Mouse (Mus musculus): ENCODE measurements around the gene Cldn34b2. TPM values are rescaled to one million over a fixed set of nuclear protein-coding genes. Genes with fewer than 3 reads are reported as not detected.
"Not testable (repeated sequence)": the region's sequence is repeated elsewhere in the genome, so short reads cannot be mapped to it uniquely, and the experiment has no call there.

Gene Cldn34b2
- not detected in 2 replicates for total RNA-seq (2014; fragmentation: Nextera tagmentation)
- not detected in 2 replicates for total RNA-seq (2017)

- not testable (repeated sequence) for ATAC-seq (replicated peaks; ENCODE audit: low FRiP score, low TSS enrichment, poor library complexity, severe bottlenecking)
These were observed at the start of gene Cldn34b2 for GRCm38 (mm10) chrX:155128312-155128711. Cldn34b2 (minus strand) TSS chrX:155128412.

GRCm38 (mm10) chrX:155177640-155178039, 49.4 kb upstream of the Cldn34b2 start:
- ATAC-seq (replicated peaks; ENCODE audit: low FRiP score, low TSS enrichment, poor library complexity, severe bottlenecking), result no peak

DNA sequence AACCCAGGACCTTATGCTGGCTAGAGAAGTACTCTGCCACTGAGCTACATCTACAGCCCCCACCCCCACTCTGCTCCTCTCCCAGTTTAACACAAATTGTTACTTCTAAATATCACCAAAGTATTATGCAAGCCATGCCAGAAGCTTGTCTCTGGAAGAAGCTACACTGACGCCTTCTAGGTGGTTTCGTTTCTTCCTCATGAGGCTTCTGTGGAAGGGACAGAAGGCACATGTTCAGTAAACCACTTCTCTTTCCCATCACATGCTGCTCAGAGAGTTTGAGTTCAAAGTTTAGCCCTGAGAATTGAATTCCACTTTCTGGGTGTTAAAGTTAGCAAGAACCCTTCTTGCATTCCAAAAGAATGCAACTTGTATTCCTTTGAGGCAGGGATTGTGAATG, 49.0 kb upstream of the Cldn34b2 start:
- ATAC-seq (replicated peaks; ENCODE audit: low FRiP score, low TSS enrichment, poor library complexity, severe bottlenecking), result no peak

GRCm38 (mm10) chrX:155175568-155175967, 47.4 kb upstream of the Cldn34b2 start:
- ATAC-seq (replicated peaks; ENCODE audit: low FRiP score, low TSS enrichment, poor library complexity, severe bottlenecking), result no peak

DNA sequence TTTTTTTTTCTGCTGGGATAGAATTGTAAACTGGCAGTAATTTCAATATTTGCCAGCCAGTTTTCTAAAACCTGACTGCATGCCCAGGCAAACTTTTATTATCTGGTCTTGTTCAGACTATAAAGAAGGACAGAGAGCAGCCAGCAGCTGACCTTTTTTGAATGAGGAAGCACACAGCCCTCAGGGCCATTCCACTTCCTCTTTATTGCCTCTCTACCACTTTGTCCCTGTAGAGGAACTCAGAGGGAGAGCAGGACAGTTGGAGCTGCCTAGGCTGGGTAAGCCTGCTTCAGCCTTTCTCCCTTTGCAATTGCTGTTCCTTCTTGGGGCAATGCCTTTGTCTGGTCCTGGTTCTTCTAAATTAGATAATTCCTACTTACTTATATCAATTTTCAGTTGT, 44.1 kb upstream of the Cldn34b2 start:
- ATAC-seq (replicated peaks; ENCODE audit: low FRiP score, low TSS enrichment, poor library complexity, severe bottlenecking), result no peak

DNA sequence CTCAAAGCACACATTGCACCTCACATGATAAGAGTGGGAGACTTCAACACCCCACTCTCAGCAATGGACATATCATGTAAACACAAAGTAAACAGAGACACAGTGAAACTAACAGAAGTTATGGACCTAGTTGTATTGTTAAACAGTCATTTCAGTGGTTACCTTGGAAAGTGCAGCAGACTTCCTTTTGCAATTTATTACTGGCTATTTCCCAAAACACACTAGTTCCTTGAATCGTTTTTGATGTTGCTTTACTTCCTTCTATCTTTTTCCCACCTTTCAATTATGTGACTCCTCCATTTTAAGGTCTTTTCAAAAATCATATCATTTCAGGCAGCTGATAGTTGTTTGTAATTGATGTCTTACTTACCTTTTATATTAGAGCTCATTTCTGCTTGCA, 43.5 kb upstream of the Cldn34b2 start:
- ATAC-seq (replicated peaks; ENCODE audit: low FRiP score, low TSS enrichment, poor library complexity, severe bottlenecking), result no peak

- ATAC-seq (replicated peaks; ENCODE audit: low FRiP score, low TSS enrichment, poor library complexity, severe bottlenecking), result no peak
These were observed 41.7 kb upstream of the Cldn34b2 start for GRCm38 (mm10) chrX:155169886-155170285.

DNA sequence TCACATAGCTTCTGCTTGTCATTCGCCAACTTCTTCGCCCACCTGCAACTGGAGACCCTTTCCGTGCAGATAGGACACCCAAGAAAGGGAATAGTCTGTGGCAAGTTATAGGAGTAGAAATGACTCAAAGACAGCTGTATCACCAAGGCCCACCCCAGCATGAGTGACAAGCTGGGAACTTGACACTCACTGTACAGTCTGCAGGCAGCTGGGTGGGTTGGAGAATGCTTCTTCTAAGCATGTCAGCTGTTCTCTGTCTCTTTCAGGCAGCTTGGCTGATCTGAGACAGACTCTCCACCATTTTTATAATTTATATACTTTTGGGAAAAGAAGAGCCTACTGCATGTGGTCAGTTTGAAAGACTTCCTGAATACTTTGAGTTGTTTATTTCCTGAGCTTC, 39.5 kb upstream of the Cldn34b2 start:
- ATAC-seq (replicated peaks; ENCODE audit: low FRiP score, low TSS enrichment, poor library complexity, severe bottlenecking), result no peak

GRCm38 (mm10) chrX:155166313-155166712, 38.1 kb upstream of the Cldn34b2 start:
- ATAC-seq (replicated peaks; ENCODE audit: low FRiP score, low TSS enrichment, poor library complexity, severe bottlenecking), result no peak

GRCm38 (mm10) chrX:155163553-155163952, 35.3 kb upstream of the Cldn34b2 start:
- ATAC-seq (replicated peaks; ENCODE audit: low FRiP score, low TSS enrichment, poor library complexity, severe bottlenecking), result no peak

DNA sequence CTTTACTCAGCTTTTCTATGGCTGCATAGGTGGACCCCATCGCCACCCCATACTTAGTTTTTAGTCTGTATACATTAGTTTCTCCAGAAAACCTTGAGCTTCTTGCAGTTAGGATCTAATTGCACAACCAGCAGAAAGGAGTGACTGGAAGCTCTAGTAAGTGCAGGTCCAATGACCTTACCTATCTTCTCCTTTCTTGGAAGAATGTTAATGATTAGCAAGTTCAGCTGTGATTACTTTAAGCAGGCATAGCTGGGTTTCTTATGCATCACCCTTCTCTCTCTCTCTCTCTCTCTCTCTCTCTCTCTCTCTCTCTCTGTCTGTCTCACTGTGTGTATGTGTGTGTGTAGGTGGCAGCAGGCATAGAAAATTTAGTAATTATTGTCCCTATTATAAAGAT, 23.7 kb upstream of the Cldn34b2 start:
- no peak for ATAC-seq (replicated peaks; ENCODE audit: low FRiP score, low TSS enrichment, poor library complexity, severe bottlenecking)

DNA sequence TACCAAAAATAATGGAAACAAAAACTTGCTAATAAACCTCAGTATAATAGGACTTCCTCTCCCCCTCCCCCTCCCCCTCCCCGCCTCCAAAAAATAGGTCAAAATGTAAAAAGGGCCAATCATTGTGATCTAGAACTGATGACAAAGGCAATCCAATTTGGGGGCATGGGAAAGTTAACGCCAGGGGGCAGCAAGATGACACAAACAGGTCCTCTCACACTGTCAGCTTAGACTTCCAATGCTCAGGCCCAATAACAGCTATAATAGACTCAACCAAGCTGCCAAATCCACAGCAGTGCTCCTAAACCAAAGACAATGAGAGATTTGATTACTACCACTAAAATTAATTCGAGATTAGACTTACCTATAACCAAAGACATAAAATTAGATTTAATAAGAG, 16.5 kb upstream of the Cldn34b2 start:
- peak; percentile 85 for ATAC-seq (replicated peaks; ENCODE audit: low FRiP score, low TSS enrichment, poor library complexity, severe bottlenecking)

- no peak for ATAC-seq (replicated peaks; ENCODE audit: low FRiP score, low TSS enrichment, poor library complexity, severe bottlenecking)
These were observed 30.2 kb downstream of the Cldn34b2 start for GRCm38 (mm10) chrX:155098024-155098423.

- not testable (repeated sequence) for ATAC-seq (replicated peaks; ENCODE audit: low FRiP score, low TSS enrichment, poor library complexity, severe bottlenecking)
These were observed 34.6 kb downstream of the Cldn34b2 start, which contains the start of gene Magea2 for GRCm38 (mm10) chrX:155093566-155093965. Magea2 (minus strand) TSS chrX:155093666.

DNA sequence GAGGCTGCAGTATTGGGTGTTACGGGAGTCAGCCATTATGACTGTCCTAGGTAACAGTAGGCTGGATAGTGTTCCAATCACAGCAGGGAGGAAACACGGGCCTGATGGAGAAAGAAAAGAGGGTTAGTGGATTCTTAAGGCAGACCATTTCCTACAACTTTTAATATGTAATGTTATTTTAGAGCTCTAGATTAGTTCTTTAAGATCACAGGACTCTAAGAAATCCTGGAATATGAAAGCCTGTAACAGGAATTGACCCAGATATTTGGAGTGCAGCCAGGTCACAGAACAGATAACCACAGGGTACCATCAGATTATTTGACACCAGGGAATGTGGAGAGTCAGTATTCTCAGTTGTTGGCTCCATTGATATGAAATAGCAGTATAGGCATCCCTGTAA, 38.5 kb downstream of the Cldn34b2 start, which contains the start of gene Magea1:
Gene Magea1, minus strand, starts transcription at position 101 of the 400 bp plus-strand sequence.
- not testable (repeated sequence) for ATAC-seq (replicated peaks; ENCODE audit: low FRiP score, low TSS enrichment, poor library complexity, severe bottlenecking)

Other genes with a start within 250 kb of the Cldn34b2 start
- not detected in 2 replicates for gene Cldn34b1, start 238.1 kb downstream of the Cldn34b2 start, total RNA-seq (2014; fragmentation: Nextera tagmentation)
- gene Cldn34b1, start 238.1 kb downstream of the Cldn34b2 start, total RNA-seq (2017), result not detected in 2 replicates
- gene Magea6, start 192.4 kb downstream of the Cldn34b2 start, total RNA-seq (2014; fragmentation: Nextera tagmentation), result not detected in 2 replicates
- gene Magea6, start 192.4 kb downstream of the Cldn34b2 start, total RNA-seq (2017), result not detected in 2 replicates
- not detected in 2 replicates for gene Magea3, start 178.9 kb downstream of the Cldn34b2 start, total RNA-seq (2014; fragmentation: Nextera tagmentation)
- gene Magea3, start 178.9 kb downstream of the Cldn34b2 start, total RNA-seq (2017), result not detected in 2 replicates
- not detected in 2 replicates for gene Magea8, start 132.6 kb downstream of the Cldn34b2 start, total RNA-seq (2014; fragmentation: Nextera tagmentation)
- not detected in 2 replicates for gene Magea8, start 132.6 kb downstream of the Cldn34b2 start, total RNA-seq (2017)
- not detected in 2 replicates for gene Magea5, start 65.3 kb downstream of the Cldn34b2 start, total RNA-seq (2014; fragmentation: Nextera tagmentation)
- not detected in 2 replicates for gene Magea5, start 65.3 kb downstream of the Cldn34b2 start, total RNA-seq (2017)
- gene Magea1, start 38.6 kb downstream of the Cldn34b2 start, total RNA-seq (2014; fragmentation: Nextera tagmentation), result not detected in 2 replicates
- not detected in 2 replicates for gene Magea1, start 38.6 kb downstream of the Cldn34b2 start, total RNA-seq (2017)
- not detected in 2 replicates for gene Magea2, start 34.7 kb downstream of the Cldn34b2 start, total RNA-seq (2014; fragmentation: Nextera tagmentation)
- gene Magea2, start 34.7 kb downstream of the Cldn34b2 start, total RNA-seq (2017), result not detected in 2 replicates
- gene Sat1, start 88.0 kb upstream of the Cldn34b2 start, total RNA-seq (2014; fragmentation: Nextera tagmentation), result 31.4 and 37.1 TPM in 2 replicates
- gene Sat1, start 88.0 kb upstream of the Cldn34b2 start, total RNA-seq (2017), result 76.2 and 82.5 TPM in 2 replicates
- 18.1 and 34.5 TPM in 2 replicates for gene Acot9, start 134.0 kb upstream of the Cldn34b2 start, total RNA-seq (2014; fragmentation: Nextera tagmentation)
- gene Acot9, start 134.0 kb upstream of the Cldn34b2 start, total RNA-seq (2017), result 25.1 and 27.0 TPM in 2 replicates
- 79.7 and 90.9 TPM in 2 replicates for gene Prdx4, start 212.3 kb upstream of the Cldn34b2 start, total RNA-seq (2014; fragmentation: Nextera tagmentation)
- 70.2 and 74.9 TPM in 2 replicates for gene Prdx4, start 212.3 kb upstream of the Cldn34b2 start, total RNA-seq (2017)

Measured in megakaryocyte-erythroid progenitor cell, adult 5-6 weeks (primary cell).